Mouse (Mus musculus): ENCODE measurements around the gene Man1a2. TPM values are rescaled to one million over a fixed set of nuclear protein-coding genes. Genes with fewer than 3 reads are reported as not detected.

The Man1a2 gene
- 59.4 and 75.5 TPM in 2 replicates for polyA plus RNA-seq (2016; fragmentation: Nextera tagmentation; extraction: Ambion mirVana)

DNA sequence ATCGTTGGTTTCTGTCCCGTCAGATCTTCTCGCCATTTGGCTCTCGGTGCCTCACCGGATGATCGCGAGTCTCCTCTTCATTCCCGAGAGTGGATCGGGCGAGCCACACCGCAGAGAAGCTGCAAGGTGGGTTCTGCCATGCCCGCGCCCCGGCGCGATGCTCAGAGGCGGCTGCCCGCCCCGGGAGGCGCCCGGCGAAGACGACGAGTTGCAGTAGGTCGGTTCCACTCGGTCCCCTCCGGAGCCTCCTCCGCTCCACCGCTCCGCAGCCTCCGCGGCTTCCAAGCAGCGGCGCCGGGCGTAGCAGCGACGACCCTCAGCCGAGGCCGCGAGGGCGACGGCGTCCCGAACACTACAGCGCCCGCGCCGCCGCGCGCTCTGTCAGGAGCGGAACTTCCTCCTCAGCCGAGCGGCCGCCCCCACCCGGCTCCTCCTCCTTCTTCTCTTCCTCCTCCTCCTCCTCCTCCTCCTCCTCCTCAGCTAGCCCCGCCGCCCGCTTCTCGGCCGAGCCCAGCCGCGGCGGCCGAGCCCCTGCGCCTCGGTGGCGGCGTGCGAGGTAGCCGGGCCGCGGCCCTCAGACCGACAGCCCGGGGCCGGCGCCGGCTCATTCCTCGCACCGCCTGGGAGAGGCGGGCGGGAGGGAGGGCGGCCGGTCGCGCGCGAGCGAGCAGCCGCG is at the start of gene Man1a2:
Man1a2 (minus strand) TSS at position 417 of the 676 bp plus-strand sequence.
- Histone ChIP-seq H3K4me3 (peak within 1 kb of the TSS; percentile 94), H3K9me3 (no peaks in the 10 kb centered on the region), H3K27ac (peak within 1 kb of the TSS; percentile 100), H3K4me1 (peaks cover 21% of the 10 kb centered on the region), H3K36me3 (no peaks in the 10 kb centered on the region), H3K27me3 (ENCODE audit: insufficient read depth, poor library complexity, severe bottlenecking) (peaks cover 15% of the 10 kb centered on the region; the same call in 1 of the 2 replicates)
- peak; percentile 93 for DNase-seq (ENCODE audit: low spot score)
- 1% methylated on average over 69 of the region's 92 CpGs for WGBS

DNA sequence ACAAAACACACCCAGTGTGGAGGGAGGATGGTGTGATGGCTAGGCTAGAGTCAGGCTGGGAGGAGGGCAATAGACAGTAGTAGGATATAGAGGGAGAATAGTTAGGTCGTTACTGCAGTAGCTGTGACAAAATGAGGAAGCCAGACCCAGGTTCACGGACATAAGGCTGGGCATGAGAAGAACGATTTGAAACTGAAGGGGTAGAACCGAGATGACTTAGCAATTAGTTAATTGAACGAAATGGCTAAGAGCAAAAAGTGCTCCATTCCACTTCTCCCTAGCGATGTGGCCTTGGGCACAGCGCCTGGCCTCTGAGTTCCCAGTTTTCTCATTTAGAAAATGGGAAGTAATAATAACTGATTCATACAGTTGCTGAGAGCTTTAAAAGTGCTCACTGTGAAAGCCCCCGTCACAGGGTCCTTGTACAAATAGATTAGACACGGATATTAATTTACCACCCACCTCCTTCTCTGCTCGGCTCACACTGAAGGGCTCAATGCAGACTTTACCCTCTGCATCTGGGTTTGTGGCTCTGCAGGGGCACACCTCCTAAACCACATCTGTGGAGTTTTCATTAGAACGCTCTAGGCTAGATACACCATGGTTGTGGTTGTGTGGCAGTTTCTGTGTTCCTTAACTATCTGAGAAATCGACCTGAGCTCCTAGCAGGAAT is 49.3 kb upstream of the Man1a2 start:
- H3K27me3 ChIP-seq (ENCODE audit: insufficient read depth, poor library complexity, severe bottlenecking), result no peaks in the 10 kb centered on the region
- H3K4me1 ChIP-seq, result peaks cover 11% of the 10 kb centered on the region
- no peak for DNase-seq (ENCODE audit: low spot score)
- H3K36me3 ChIP-seq, result no peaks in the 10 kb centered on the region
- H3K9me3 ChIP-seq, result no peaks in the 10 kb centered on the region
- H3K27ac ChIP-seq, result no peak overlapping the region
- no peak overlapping the region for H3K4me3 ChIP-seq
- WGBS, result 82% methylated on average over 12 of the region's 12 CpGs

GRCm38 (mm10) chr3:100731896-100732295 is 46.6 kb upstream of the Man1a2 start:
- no peaks in the 10 kb centered on the region for H3K9me3 ChIP-seq
- no peak overlapping the region for H3K27ac ChIP-seq
- 89% methylated on average over 11 of the region's 11 CpGs for WGBS
- H3K36me3 ChIP-seq, result no peaks in the 10 kb centered on the region
- DNase-seq (ENCODE audit: low spot score), result no peak
- peaks cover 5% of the 10 kb centered on the region; the same call in 1 of the 2 replicates for H3K4me1 ChIP-seq
- no peaks in the 10 kb centered on the region for H3K27me3 ChIP-seq (ENCODE audit: insufficient read depth, poor library complexity, severe bottlenecking)
- H3K4me3 ChIP-seq, result no peak overlapping the region

DNA sequence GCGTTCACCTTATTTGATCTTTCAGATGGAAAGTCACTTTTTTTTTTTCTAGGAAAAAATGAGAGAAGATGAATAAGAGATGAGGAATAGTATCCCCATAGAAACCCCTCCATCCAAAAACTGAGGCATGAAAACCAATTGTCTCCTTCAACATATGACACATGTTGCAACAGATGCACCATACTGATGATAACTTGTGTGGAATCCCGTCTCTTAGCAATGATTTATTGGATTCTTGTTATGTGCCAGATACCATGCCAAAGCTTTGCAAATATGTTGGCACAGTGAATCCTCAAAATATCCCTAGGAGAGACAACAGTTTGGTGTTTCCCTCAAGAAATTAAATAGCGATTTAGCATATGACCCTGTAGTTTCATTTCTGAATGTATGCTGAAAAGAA is 46.0 kb upstream of the Man1a2 start:
- H3K9me3 ChIP-seq, result no peaks in the 10 kb centered on the region
- DNase-seq (ENCODE audit: low spot score), result no peak
- no peak overlapping the region for H3K4me3 ChIP-seq
- H3K36me3 ChIP-seq, result no peaks in the 10 kb centered on the region
- H3K27me3 ChIP-seq (ENCODE audit: insufficient read depth, poor library complexity, severe bottlenecking), result no peaks in the 10 kb centered on the region
- WGBS, result 88% methylated on average over 3 of the region's 3 CpGs
- peaks cover 5% of the 10 kb centered on the region; the same call in 1 of the 2 replicates for H3K4me1 ChIP-seq
- no peak overlapping the region for H3K27ac ChIP-seq

GRCm38 (mm10) chr3:100728008-100728712 is 42.9 kb upstream of the Man1a2 start:
- peaks cover 2% of the 10 kb centered on the region; the same call in 1 of the 2 replicates for H3K9me3 ChIP-seq
- H3K4me1 ChIP-seq, result 0 out of 2 replicates have a peak, but pooled peaks cover 3% of the 10 kb centered on the region
- no peaks in the 10 kb centered on the region for H3K36me3 ChIP-seq
- no peak overlapping the region for H3K4me3 ChIP-seq
- DNase-seq (ENCODE audit: low spot score), result no peak
- H3K27ac ChIP-seq, result no peak overlapping the region
- WGBS, result 91% methylated on average over 4 of the region's 4 CpGs
- H3K27me3 ChIP-seq (ENCODE audit: insufficient read depth, poor library complexity, severe bottlenecking), result no peaks in the 10 kb centered on the region

DNA sequence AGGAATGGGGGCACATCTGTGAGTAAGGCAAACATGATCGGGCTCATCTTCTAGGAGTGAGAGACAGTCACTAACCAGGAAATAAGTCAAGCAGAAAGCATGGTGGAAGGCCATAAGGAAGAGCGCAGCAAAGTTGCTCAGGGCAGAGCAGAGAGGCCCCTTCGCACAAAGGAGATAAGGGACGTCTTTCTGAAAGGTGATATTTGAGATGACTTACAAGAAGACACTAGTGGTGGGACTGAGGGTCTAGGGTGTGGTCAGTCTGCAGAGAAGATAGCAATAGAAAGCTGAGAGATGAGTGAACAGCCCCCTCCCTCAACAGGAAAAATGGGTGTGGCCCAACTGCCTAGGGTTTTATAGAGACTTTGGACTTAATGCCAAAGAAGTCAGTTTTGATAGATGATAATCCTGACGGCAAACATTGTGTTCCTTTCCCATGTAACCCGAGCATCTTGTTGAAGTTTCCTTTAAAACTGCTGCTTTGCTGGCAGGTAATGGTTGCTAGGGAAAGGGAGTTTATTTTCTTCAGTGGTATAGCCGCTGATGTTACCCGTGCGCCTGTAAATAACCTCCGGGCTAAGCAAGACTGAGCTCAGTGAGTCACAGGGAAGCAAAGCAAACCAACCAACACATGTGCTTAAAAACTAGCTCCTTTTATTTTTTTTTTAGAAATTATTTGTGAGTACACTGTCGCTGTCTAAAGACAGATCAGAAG is 40.8 kb upstream of the Man1a2 start:
- Histone ChIP-seq H3K36me3 (peaks cover 4% of the 10 kb centered on the region; the same call in 1 of the 2 replicates), H3K4me3 (no peak overlapping the region), H3K27ac (no peak overlapping the region), H3K4me1 (0 out of 2 replicates have a peak, but pooled peaks cover 3% of the 10 kb centered on the region), H3K27me3 (ENCODE audit: insufficient read depth, poor library complexity, severe bottlenecking) (no peaks in the 10 kb centered on the region), H3K9me3 (peaks cover 5% of the 10 kb centered on the region; the same call in 1 of the 2 replicates)
- no peak for DNase-seq (ENCODE audit: low spot score)
- 74% methylated on average over 11 of the region's 11 CpGs for WGBS

- Histone ChIP-seq H3K27ac (no peak overlapping the region), H3K27me3 (ENCODE audit: insufficient read depth, poor library complexity, severe bottlenecking) (no peaks in the 10 kb centered on the region), H3K36me3 (peaks cover 4% of the 10 kb centered on the region; the same call in 1 of the 2 replicates), H3K4me3 (no peak overlapping the region), H3K9me3 (peaks cover 5% of the 10 kb centered on the region; the same call in 1 of the 2 replicates), H3K4me1 (peaks cover 21% of the 10 kb centered on the region)
- WGBS, result 91% methylated on average over 5 of the region's 5 CpGs
- DNase-seq (ENCODE audit: low spot score), result no peak
Observed at GRCm38 (mm10) chr3:100720786-100721300, 35.5 kb upstream of the Man1a2 start.

DNA sequence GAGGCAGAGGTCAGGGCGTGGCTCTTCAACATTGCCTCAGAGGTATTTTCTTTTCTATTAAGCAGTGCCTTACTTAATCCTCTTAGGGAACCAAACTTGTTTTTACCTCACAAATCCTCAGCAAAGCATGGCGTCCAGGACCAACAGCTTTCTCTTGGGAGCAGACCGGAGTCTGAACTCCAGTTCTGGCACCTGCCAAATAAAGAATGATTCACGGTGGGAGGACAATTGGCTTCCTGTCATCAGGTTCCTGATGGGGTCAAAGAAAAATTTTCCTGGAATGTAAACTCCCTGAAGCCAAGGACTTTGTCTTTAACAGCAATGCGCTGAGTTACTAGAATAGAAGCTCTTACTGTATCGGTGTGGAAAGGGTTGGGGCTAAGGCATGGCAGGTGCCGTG is 30.9 kb upstream of the Man1a2 start:
- 43% methylated on average over 7 of the region's 7 CpGs for WGBS
- DNase-seq (ENCODE audit: low spot score), result no peak
- Histone ChIP-seq H3K4me1 (peaks cover 56% of the 10 kb centered on the region), H3K27me3 (ENCODE audit: insufficient read depth, poor library complexity, severe bottlenecking) (no peaks in the 10 kb centered on the region), H3K9me3 (no peaks in the 10 kb centered on the region), H3K36me3 (no peaks in the 10 kb centered on the region), H3K4me3 (no peak overlapping the region), H3K27ac (peak overlapping the region; percentile 48; the same call in 1 of the 2 replicates)

DNA sequence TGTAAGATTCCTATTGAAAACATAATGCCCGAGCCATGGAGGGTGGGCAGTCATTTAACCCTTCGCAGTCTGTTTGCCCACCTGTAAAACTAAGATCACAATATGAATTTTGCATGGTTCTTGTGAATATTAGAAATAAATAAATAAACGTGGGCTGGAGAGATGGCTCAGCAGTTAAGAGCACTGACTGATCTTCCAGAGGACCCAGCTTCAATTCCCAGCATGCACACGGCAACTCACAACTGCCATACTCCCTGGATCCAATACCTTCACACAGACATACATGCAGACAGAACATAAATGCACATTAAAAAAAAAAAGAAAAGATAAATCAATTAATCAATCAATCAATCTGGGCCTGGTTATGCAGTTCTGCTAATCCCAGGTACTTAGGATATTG is 30.1 kb upstream of the Man1a2 start:
- H3K4me1 ChIP-seq, result peaks cover 63% of the 10 kb centered on the region

GRCm38 (mm10) chr3:100713142-100714005 is 28.1 kb upstream of the Man1a2 start:
- 63% methylated on average over 11 of the region's 11 CpGs for WGBS

More for the DNA sequence above, 30.1 kb upstream of the Man1a2 start:
- Histone ChIP-seq H3K27ac (no peak overlapping the region), H3K9me3 (no peaks in the 10 kb centered on the region), H3K27me3 (ENCODE audit: insufficient read depth, poor library complexity, severe bottlenecking) (no peaks in the 10 kb centered on the region), H3K36me3 (no peaks in the 10 kb centered on the region), H3K4me3 (no peak overlapping the region)
- WGBS, result 51% methylated on average over 4 of the region's 4 CpGs
- no peak for DNase-seq (ENCODE audit: low spot score)

GRCm38 (mm10) chr3:100712140-100712539 is 26.8 kb upstream of the Man1a2 start:
- H3K9me3 ChIP-seq, result no peaks in the 10 kb centered on the region
- no peak overlapping the region for H3K4me3 ChIP-seq
- peak overlapping the region; percentile 31; the same call in 1 of the 2 replicates for H3K27ac ChIP-seq
- no peak for DNase-seq (ENCODE audit: low spot score)
- no peaks in the 10 kb centered on the region for H3K36me3 ChIP-seq
- peaks cover 57% of the 10 kb centered on the region for H3K4me1 ChIP-seq
- H3K27me3 ChIP-seq (ENCODE audit: insufficient read depth, poor library complexity, severe bottlenecking), result no peaks in the 10 kb centered on the region
- 37% methylated on average over 7 of the region's 7 CpGs for WGBS

More at GRCm38 (mm10) chr3:100713142-100714005, 28.1 kb upstream of the Man1a2 start:
- H3K27ac ChIP-seq, result peak overlapping the region; percentile 38; the same call in 1 of the 2 replicates
- H3K4me3 ChIP-seq, result no peak overlapping the region
- H3K4me1 ChIP-seq, result peaks cover 60% of the 10 kb centered on the region
- H3K36me3 ChIP-seq, result no peaks in the 10 kb centered on the region
- no peaks in the 10 kb centered on the region for H3K9me3 ChIP-seq
- DNase-seq (ENCODE audit: low spot score), result no peak
- H3K27me3 ChIP-seq (ENCODE audit: insufficient read depth, poor library complexity, severe bottlenecking), result no peaks in the 10 kb centered on the region
